Mouse (Mus musculus) hindbrain, embryonic 16.5 days (tissue): ENCODE results near the gene Fabp7. TPM values are rescaled to one million over a fixed set of nuclear protein-coding genes. Genes with fewer than 3 reads are reported as not detected.

Experiments
- ATAC-seq: fragments of 200-750 bp; cut with Nextera tagmentation; 2 replicates; pipeline ENCODE4 v1.8.0; 2017; ENCODE audit warnings: moderate TSS enrichment, moderate library complexity
- H3K27ac ChIP-seq: fragments of 300-500 bp; sonication (generic); 2 replicates; pipeline ENCODE4 v1.5.1; 2014; ENCODE audit warnings: low read depth, mild to moderate bottlenecking, control low read depth, low read length, moderate library complexity
- H3K27me3 ChIP-seq: fragments of 300-500 bp; sonication (generic); replicated peaks from 2 replicates; pipeline ENCODE4 v1.6.1; 2014; ENCODE audit warnings: low read length; ENCODE audit not compliant: control insufficient read depth, insufficient read depth
- H3K36me3 ChIP-seq: fragments of 300-500 bp; sonication (generic); 2 replicates; pipeline ENCODE4 v1.6.1; 2014; ENCODE audit warnings: mild to moderate bottlenecking, low read length, moderate library complexity, mixed read lengths; ENCODE audit not compliant: control insufficient read depth, insufficient read depth
- H3K4me1 ChIP-seq: fragments of 300-500 bp; sonication (generic); 2 replicates; pipeline ENCODE4 v1.6.1; 2014; ENCODE audit warnings: low read depth, low read length; ENCODE audit not compliant: control insufficient read depth, insufficient read depth
- H3K4me2 ChIP-seq: fragments of 300-500 bp; sonication (generic); 2 replicates; pipeline ENCODE4 v1.6.1; 2014; ENCODE audit warnings: mild to moderate bottlenecking, low read length, control low read depth, moderate library complexity
- H3K4me3 ChIP-seq: fragments of 300-500 bp; sonication (generic); 2 replicates; pipeline ENCODE4 v1.5.1; 2014; ENCODE audit warnings: mild to moderate bottlenecking, low read length, control low read depth, moderate library complexity
- H3K9ac ChIP-seq: fragments of 300-500 bp; sonication (generic); 2 replicates; pipeline ENCODE4 v1.6.1; 2014; ENCODE audit warnings: low read depth, mild to moderate bottlenecking, control low read depth, low read length, moderate library complexity
- H3K9me3 ChIP-seq: fragments of 300-500 bp; sonication (generic); 2 replicates; pipeline ENCODE4 v1.6.1; 2014; ENCODE audit warnings: mild to moderate bottlenecking, low read length, moderate library complexity; ENCODE audit not compliant: control insufficient read depth
- WGBS: fragments of 180-500 bp; shearing (Covaris S2); extraction: QIAGEN DNeasy Blood & Tissue Kit; methylation state at CpG from one replicate; pipeline ENCODE4 v1.1.7; 2014; 5-methylcytosine and 5-hydroxymethylcytosine counted together
- polyA plus RNA-seq: library from polyadenylated mRNA; unstranded; fragments of >200 nt; fragmentation: Nextera tagmentation; extraction: Ambion mirVana; gene quantifications from 2 replicates; pipeline ENCODE4 v1.2.1, GENCODE M21; 2015

Gene Fabp7
- polyA plus RNA-seq, 1 experiment from 2014 or later: 2,866 TPM

GRCm38 (mm10) chr10:57822473-57822872 is 37.8 kb downstream of the Fabp7 start:
- no peak overlapping the region for H3K4me3 ChIP-seq
- H3K9me3 ChIP-seq: no peaks in the 10 kb centered on the region
- no peak overlapping the region for H3K4me2 ChIP-seq
- peak overlapping the region; percentile 48; the same call in 1 of the 2 replicates for H3K27ac ChIP-seq
- peaks cover 4% of the 10 kb centered on the region; the same call in 1 of the 2 replicates for H3K4me1 ChIP-seq
- no peak overlapping the region for H3K9ac ChIP-seq
- H3K36me3 ChIP-seq: no peaks in the 10 kb centered on the region
- H3K27me3 ChIP-seq: no peaks in the 10 kb centered on the region
- peak; percentile 95 for ATAC-seq
- WGBS: 5% methylated on average over 3 of the region's 3 CpGs

- peak; percentile 94 for ATAC-seq
- no peak overlapping the region for H3K4me2 ChIP-seq
- no peaks in the 10 kb centered on the region for H3K27me3 ChIP-seq
- H3K4me3 ChIP-seq: no peak overlapping the region
- no peak overlapping the region for H3K27ac ChIP-seq
- 11% methylated on average over 5 of the region's 5 CpGs for WGBS
- no peaks in the 10 kb centered on the region for H3K9me3 ChIP-seq
- H3K9ac ChIP-seq: no peak overlapping the region
- H3K36me3 ChIP-seq: no peaks in the 10 kb centered on the region
- no peaks in the 10 kb centered on the region for H3K4me1 ChIP-seq
These were observed 44.0 kb downstream of the Fabp7 start for GRCm38 (mm10) chr10:57828649-57829048.

GRCm38 (mm10) chr10:57829621-57830020 is 44.9 kb downstream of the Fabp7 start:
- no peak overlapping the region for H3K9ac ChIP-seq
- H3K4me1 ChIP-seq: no peaks in the 10 kb centered on the region
- 55% methylated on average over 3 of the region's 3 CpGs for WGBS
- no peaks in the 10 kb centered on the region for H3K27me3 ChIP-seq
- H3K9me3 ChIP-seq: no peaks in the 10 kb centered on the region
- H3K36me3 ChIP-seq: no peaks in the 10 kb centered on the region
- no peak overlapping the region for H3K27ac ChIP-seq
- no peak overlapping the region for H3K4me2 ChIP-seq
- no peak overlapping the region for H3K4me3 ChIP-seq
- peak; percentile 73; the same call in 1 of the 2 replicates for ATAC-seq

GRCm38 (mm10) chr10:57835094-57835493 is 50.4 kb downstream of the Fabp7 start:
- Histone ChIP-seq H3K4me2 (no peak overlapping the region), H3K4me1 (no peaks in the 10 kb centered on the region), H3K27me3 (no peaks in the 10 kb centered on the region), H3K9ac (no peak overlapping the region), H3K4me3 (no peak overlapping the region), H3K36me3 (no peaks in the 10 kb centered on the region), H3K27ac (no peak overlapping the region), H3K9me3 (no peaks in the 10 kb centered on the region)
- no peak for ATAC-seq
- WGBS: 97% methylated on average over 1 of the region's 1 CpGs

- H3K4me1 ChIP-seq: no peaks in the 10 kb centered on the region
- H3K4me2 ChIP-seq: no peak overlapping the region
- ATAC-seq: no peak
- H3K27ac ChIP-seq: no peak overlapping the region
- no peaks in the 10 kb centered on the region for H3K36me3 ChIP-seq
- no peaks in the 10 kb centered on the region for H3K9me3 ChIP-seq
- no peaks in the 10 kb centered on the region for H3K27me3 ChIP-seq
- no peak overlapping the region for H3K4me3 ChIP-seq
- H3K9ac ChIP-seq: no peak overlapping the region
These were observed 51.3 kb downstream of the Fabp7 start for GRCm38 (mm10) chr10:57835982-57836381.

Other genes starting within 250 kb of the Fabp7 start
- 6.0 and 7.2 TPM in 2 replicates for gene Pkib, start 152.9 kb upstream of the Fabp7 start, polyA plus RNA-seq
- 36.7 and 41.4 TPM in 2 replicates for gene Smpdl3a, start 9.5 kb downstream of the Fabp7 start, polyA plus RNA-seq